Mouse (Mus musculus): Measurements from ENCODE around the gene Gm49387. TPM values are rescaled to one million over a fixed set of nuclear protein-coding genes. Genes with fewer than 3 reads are reported as not detected.

Gene Gm49387
- polyA plus RNA-seq, 1 experiment from 2014 or later = 0.50 TPM

DNA sequence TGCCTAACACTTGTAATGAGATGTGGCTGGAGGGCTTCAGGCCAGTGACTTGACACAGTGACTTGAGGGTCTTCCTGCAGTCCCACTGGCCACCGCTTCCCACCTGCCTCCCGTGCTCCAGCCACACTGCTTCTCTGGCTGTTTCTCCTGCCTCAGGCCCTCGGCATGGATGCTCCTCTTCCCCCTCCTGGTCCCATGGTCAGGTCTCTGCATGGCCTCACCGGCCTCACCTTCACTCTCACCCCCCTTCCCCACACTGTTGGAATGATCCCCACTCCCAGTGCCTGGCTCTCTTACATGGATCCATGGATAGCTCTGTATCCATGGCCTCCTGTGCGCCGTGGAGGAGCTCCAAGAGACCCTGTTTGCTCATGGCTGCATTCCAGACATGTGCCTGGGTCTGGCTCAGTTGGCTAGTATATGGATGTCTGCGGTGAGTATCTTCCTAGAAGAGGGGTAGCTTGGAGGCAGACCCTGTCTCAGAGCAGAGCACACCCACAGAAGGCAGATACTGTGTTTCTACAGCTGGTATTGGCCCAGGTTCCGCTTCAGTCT is 17.5 kb upstream of the Gm49387 start:
- no peak for DNase-seq (ENCODE audit: low spot score)
- no peaks in the 10 kb centered on the region for H3K36me3 ChIP-seq
- H3K27me3 ChIP-seq (ENCODE audit: low read depth, poor library complexity, severe bottlenecking) = no peaks in the 10 kb centered on the region
- 94% methylated on average over 8 of the region's 8 CpGs for WGBS
- H3K4me3 ChIP-seq = no peak overlapping the region
- no peaks in the 10 kb centered on the region for H3K9me3 ChIP-seq (replicated peaks)
- H3K27ac ChIP-seq = peak overlapping the region; percentile 48; the same call in 1 of the 2 replicates
- H3K4me1 ChIP-seq = peaks cover 63% of the 10 kb centered on the region

GRCm38 (mm10) chr14:31656857-31657645 is 16.4 kb upstream of the Gm49387 start:
- peak; percentile 82 for DNase-seq (ENCODE audit: low spot score)
- Histone ChIP-seq H3K27me3 (ENCODE audit: low read depth, poor library complexity, severe bottlenecking) (no peaks in the 10 kb centered on the region), H3K36me3 (no peaks in the 10 kb centered on the region), H3K4me1 (peaks cover 55% of the 10 kb centered on the region), H3K4me3 (no peak overlapping the region), H3K27ac (peak overlapping the region; percentile 61; the same call in 1 of the 2 replicates), H3K9me3 (replicated peaks) (no peaks in the 10 kb centered on the region)
- WGBS = 47% methylated on average over 5 of the region's 5 CpGs

DNA sequence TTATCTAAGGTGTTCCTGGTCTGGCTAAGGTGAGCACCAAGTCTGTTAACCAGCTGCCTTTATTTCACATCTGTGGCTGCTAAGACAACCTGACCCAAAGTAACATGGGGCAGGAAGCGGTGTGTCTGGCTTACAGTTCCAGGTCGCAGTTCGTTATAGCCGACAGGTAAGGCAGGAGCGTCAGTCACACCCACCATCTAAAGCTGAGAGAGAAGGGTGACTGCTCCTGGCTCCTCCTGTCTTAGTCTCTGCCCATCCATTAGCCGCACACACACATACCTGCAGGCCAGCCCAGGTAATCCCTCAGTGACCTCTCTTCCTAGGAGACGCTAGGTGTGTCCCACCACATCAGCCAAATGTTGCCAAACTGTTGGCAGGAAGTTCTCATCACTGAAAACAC is 15.7 kb upstream of the Gm49387 start:
- H3K36me3 ChIP-seq = no peaks in the 10 kb centered on the region
- H3K4me1 ChIP-seq = peaks cover 50% of the 10 kb centered on the region
- H3K27ac ChIP-seq = no peak overlapping the region
- no peaks in the 10 kb centered on the region for H3K27me3 ChIP-seq (ENCODE audit: low read depth, poor library complexity, severe bottlenecking)
- 67% methylated on average over 7 of the region's 7 CpGs for WGBS
- H3K9me3 ChIP-seq (replicated peaks) = no peaks in the 10 kb centered on the region
- H3K4me3 ChIP-seq = no peak overlapping the region
- no peak for DNase-seq (ENCODE audit: low spot score)

DNA sequence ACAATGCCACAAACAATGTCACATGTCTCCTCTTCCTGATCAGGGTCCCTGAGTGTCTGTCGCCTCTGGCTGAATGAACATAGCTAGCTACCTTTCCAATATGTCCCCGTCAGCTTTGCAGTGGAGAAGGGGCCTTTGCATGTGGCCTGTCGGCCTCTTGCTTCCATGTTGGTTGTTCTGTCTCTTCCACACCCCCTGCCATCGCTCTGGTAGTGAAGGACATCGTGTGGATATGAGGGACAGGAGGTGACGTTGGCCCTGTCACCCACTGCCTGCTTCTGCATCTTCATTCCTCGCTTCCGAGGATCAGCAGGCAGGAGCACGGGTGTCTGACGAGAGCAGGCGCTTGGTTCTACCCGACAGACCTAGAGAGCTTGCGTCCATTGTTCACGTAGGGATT is 14.7 kb upstream of the Gm49387 start:
- Histone ChIP-seq H3K36me3 (no peaks in the 10 kb centered on the region), H3K27ac (no peak overlapping the region), H3K4me3 (no peak overlapping the region), H3K4me1 (peaks cover 40% of the 10 kb centered on the region), H3K27me3 (ENCODE audit: low read depth, poor library complexity, severe bottlenecking) (no peaks in the 10 kb centered on the region), H3K9me3 (replicated peaks) (no peaks in the 10 kb centered on the region)
- no peak for DNase-seq (ENCODE audit: low spot score)
- 90% methylated on average over 14 of the region's 14 CpGs for WGBS

DNA sequence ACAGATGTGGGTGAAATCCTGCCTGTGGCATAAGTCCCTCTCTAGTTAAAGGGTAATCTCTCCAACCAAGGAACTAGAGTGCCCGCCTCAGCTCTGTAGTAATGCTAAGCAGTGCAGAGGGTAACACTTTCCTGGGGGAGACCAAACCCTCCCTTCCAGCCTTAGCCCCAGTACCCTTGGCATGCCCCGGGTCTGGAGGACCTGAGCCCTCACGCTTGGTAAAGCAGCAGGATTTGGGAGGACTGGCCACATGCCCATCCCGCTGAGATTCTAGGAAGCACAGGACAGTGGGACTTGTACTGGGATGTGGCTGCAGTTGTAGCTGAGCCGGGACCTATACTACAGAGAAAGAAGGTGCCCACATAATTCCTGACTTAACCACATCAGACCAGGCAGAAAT is 14.1 kb upstream of the Gm49387 start:
- Histone ChIP-seq H3K27me3 (ENCODE audit: low read depth, poor library complexity, severe bottlenecking) (no peaks in the 10 kb centered on the region), H3K4me1 (peaks cover 34% of the 10 kb centered on the region), H3K27ac (no peak overlapping the region), H3K9me3 (replicated peaks) (no peaks in the 10 kb centered on the region), H3K4me3 (no peak overlapping the region), H3K36me3 (no peaks in the 10 kb centered on the region)
- 88% methylated on average over 5 of the region's 5 CpGs for WGBS
- no peak for DNase-seq (ENCODE audit: low spot score)

DNA sequence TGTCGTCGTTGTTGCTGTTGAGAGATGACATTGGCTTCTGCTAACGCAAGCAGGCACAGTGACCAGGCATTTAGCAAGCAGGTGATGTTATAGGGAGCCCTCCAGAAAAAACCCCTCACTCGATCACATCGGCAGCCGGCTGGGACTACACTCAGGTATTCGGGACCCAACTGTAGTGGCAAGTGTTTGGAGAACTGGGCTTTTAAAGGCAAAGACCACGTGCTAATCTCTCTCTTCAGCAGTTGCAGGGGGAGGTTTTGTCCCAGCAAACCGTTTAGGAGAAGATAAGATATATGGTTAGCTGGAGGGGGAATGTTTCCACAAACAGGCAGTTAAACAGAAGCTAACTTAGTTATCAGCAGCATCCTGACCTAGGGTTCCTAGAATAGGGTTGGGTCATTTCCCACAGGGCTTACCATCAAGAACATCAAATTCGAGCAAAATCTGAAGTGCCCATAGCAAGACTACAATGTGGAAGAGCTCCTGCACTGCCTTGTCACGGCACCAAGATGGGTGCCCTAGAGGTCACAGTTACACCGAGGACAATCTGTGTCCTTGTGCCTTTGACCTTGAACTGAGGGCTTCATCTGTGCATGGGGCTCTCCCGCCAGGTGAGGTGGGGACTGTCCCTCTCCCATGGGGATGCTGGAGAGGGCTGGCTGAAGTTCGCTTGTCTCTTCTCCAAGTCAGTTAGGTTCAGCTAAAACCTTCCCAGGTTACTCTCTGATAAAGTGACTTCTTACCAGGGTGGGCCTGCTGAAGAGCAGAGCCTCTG is 12.6 kb upstream of the Gm49387 start:
- 83% methylated on average over 14 of the region's 14 CpGs for WGBS
- H3K27ac ChIP-seq = no peak overlapping the region
- no peak for DNase-seq (ENCODE audit: low spot score)
- H3K9me3 ChIP-seq (replicated peaks) = no peaks in the 10 kb centered on the region
- H3K27me3 ChIP-seq (ENCODE audit: low read depth, poor library complexity, severe bottlenecking) = no peaks in the 10 kb centered on the region
- H3K4me1 ChIP-seq = peaks cover 21% of the 10 kb centered on the region
- H3K36me3 ChIP-seq = no peaks in the 10 kb centered on the region
- H3K4me3 ChIP-seq = no peak overlapping the region

DNA sequence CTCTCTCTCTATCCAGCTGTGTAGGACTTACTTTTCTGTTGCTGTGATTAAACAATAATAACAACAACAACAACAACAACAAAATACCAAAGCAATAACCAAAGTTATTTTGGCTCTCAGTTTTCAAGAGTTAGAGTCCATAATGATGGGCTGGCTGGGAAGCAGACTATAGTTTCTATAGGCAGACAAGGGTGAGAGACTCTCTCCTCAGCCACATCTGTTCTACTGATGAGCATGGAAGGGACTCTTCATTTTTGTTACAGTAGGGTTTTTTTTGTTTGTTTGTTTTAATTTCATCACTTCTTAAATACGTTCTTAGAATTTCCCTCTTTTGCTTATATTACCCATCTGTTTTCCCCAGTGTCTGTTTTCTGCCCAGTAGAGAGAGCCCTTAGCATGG is 11.9 kb upstream of the Gm49387 start:
- WGBS = 93% methylated on average over 1 of the region's 1 CpGs
- Histone ChIP-seq H3K27me3 (ENCODE audit: low read depth, poor library complexity, severe bottlenecking) (no peaks in the 10 kb centered on the region), H3K36me3 (no peaks in the 10 kb centered on the region), H3K4me3 (no peak overlapping the region), H3K27ac (no peak overlapping the region), H3K4me1 (peaks cover 18% of the 10 kb centered on the region), H3K9me3 (replicated peaks) (no peaks in the 10 kb centered on the region)
- no peak for DNase-seq (ENCODE audit: low spot score)

DNA sequence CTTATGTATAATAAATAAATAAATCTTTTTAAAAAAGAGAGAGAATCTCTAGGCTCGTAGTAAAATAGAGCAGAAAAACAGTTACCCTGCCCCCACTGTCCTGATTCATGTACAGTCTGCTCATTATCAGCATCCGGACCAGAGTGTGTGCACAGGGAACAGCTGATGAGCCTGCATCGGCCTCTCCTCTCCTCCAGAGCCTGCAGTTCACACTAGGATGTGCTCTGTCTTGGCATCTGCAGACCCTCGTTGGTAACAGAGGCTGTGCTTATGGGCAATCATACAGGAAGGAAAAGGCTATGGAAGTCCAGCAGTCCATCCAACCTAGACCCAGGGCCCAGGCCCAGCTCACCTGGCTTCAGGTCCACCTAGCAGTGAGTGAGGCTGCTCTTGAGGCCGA is 11.4 kb upstream of the Gm49387 start:
- Histone ChIP-seq H3K27ac (no peak overlapping the region), H3K4me1 (peaks cover 13% of the 10 kb centered on the region), H3K4me3 (no peak overlapping the region), H3K36me3 (no peaks in the 10 kb centered on the region), H3K9me3 (replicated peaks) (no peaks in the 10 kb centered on the region), H3K27me3 (ENCODE audit: low read depth, poor library complexity, severe bottlenecking) (no peaks in the 10 kb centered on the region)
- WGBS = 76% methylated on average over 5 of the region's 5 CpGs
- no peak for DNase-seq (ENCODE audit: low spot score)

DNA sequence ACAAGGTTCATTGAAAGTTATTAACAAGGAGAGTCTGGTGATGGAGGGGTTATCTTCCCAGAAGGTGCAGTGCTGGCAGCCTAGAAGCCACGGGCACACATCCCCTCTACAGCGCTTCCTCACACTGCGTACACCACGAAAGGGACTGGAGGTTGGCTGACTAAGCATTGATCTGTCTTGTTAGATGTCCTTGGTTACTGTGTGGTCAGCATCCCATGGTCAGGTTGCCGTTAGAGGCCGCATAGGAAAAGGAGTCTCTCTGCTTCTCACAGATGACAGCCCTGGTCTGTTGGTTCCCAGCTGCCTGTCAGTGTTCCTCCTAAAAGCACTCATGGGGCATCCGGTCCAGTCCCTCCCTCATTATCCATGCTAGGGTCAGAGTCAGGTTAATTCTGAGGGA is 10.5 kb upstream of the Gm49387 start:
- Histone ChIP-seq H3K36me3 (no peaks in the 10 kb centered on the region), H3K27ac (no peak overlapping the region), H3K4me3 (no peak overlapping the region), H3K4me1 (peaks cover 7% of the 10 kb centered on the region; the same call in 1 of the 2 replicates), H3K27me3 (ENCODE audit: low read depth, poor library complexity, severe bottlenecking) (no peaks in the 10 kb centered on the region), H3K9me3 (replicated peaks) (no peaks in the 10 kb centered on the region)
- WGBS = 89% methylated on average over 7 of the region's 7 CpGs
- no peak for DNase-seq (ENCODE audit: low spot score)

DNA sequence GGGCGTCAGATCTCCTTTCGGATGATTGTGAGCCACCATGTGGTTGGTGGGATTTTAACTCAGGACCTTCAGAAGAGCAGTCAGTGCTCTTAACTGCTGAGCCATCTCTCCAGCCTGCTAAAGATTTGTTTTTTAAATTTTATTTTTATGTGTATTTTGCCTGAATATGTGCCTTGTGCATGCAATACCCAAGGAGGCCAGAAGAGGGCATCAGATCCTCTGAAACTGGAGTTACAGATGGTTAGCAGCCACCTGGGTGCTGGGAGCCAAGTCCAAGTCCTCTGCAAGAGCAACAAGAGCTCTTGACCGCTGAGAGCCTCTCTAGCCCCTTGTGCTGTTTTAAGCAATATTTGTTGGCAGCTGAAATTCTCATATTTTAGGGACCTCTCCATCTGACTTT is 9.7 kb upstream of the Gm49387 start:
- no peaks in the 10 kb centered on the region for H3K36me3 ChIP-seq
- H3K4me3 ChIP-seq = no peak overlapping the region
- peak; percentile 31 for DNase-seq (ENCODE audit: low spot score)
- H3K27me3 ChIP-seq (ENCODE audit: low read depth, poor library complexity, severe bottlenecking) = no peaks in the 10 kb centered on the region
- 0 out of 2 replicates have a peak, but pooled peaks cover 4% of the 10 kb centered on the region for H3K4me1 ChIP-seq
- H3K9me3 ChIP-seq (replicated peaks) = no peaks in the 10 kb centered on the region
- WGBS = 97% methylated on average over 3 of the region's 3 CpGs
- no peak overlapping the region for H3K27ac ChIP-seq

- Histone ChIP-seq H3K36me3 (no peaks in the 10 kb centered on the region), H3K9me3 (replicated peaks) (no peaks in the 10 kb centered on the region), H3K4me3 (no peak overlapping the region), H3K4me1 (0 out of 2 replicates have a peak, but pooled peaks cover 4% of the 10 kb centered on the region), H3K27me3 (ENCODE audit: low read depth, poor library complexity, severe bottlenecking) (no peaks in the 10 kb centered on the region), H3K27ac (no peak overlapping the region)
- WGBS = 90% methylated on average over 10 of the region's 10 CpGs
- DNase-seq (ENCODE audit: low spot score) = no peak
Measured at GRCm38 (mm10) chr14:31647991-31648390, 7.3 kb upstream of the Gm49387 start.

- Histone ChIP-seq H3K27ac (no peak overlapping the region), H3K36me3 (no peaks in the 10 kb centered on the region), H3K27me3 (ENCODE audit: low read depth, poor library complexity, severe bottlenecking) (no peaks in the 10 kb centered on the region), H3K4me3 (no peak overlapping the region), H3K4me1 (peaks cover 8% of the 10 kb centered on the region; the same call in 1 of the 2 replicates), H3K9me3 (replicated peaks) (no peaks in the 10 kb centered on the region)
- no peak for DNase-seq (ENCODE audit: low spot score)
- 90% methylated on average over 7 of the region's 7 CpGs for WGBS
Measured at GRCm38 (mm10) chr14:31645920-31646319, 5.2 kb upstream of the Gm49387 start.

GRCm38 (mm10) chr14:31644931-31645547 is 4.4 kb upstream of the Gm49387 start:
- 65% methylated on average over 3 of the region's 3 CpGs for WGBS
- H3K27ac ChIP-seq = no peak overlapping the region
- no peak for DNase-seq (ENCODE audit: low spot score)

More at GRCm38 (mm10) chr14:31644931-31645547, 4.4 kb upstream of the Gm49387 start:
- peaks cover 13% of the 10 kb centered on the region for H3K4me1 ChIP-seq
- H3K27me3 ChIP-seq (ENCODE audit: low read depth, poor library complexity, severe bottlenecking) = no peaks in the 10 kb centered on the region
- no peaks in the 10 kb centered on the region for H3K36me3 ChIP-seq
- H3K9me3 ChIP-seq (replicated peaks) = no peaks in the 10 kb centered on the region
- H3K4me3 ChIP-seq = no peak overlapping the region

Data from limb, embryonic 10.5 days (tissue).